Mouse (Mus musculus): ENCODE measurements at regions not wholly inside any gene's neighbourhood (a gene's known extent, or its start where the extent isn't known, plus 50 kb on each side); places are given as distances from the start of the nearest gene placed in this dataset.

- DNase-seq (ENCODE audit: low spot score) (no peak), ATAC-seq (ENCODE audit: low FRiP score) (no peak)
- Histone ChIP-seq H3K36me3 (ENCODE audit: insufficient read depth, low read length) (no peaks in the 10 kb centered on the region), H3K27ac (ENCODE audit: low read depth, low read length) (no peak overlapping the region), H3K4me2 (ENCODE audit: low read depth, low read length, poor library complexity, severe bottlenecking) (no peak overlapping the region), H3K4me1 (ENCODE audit: insufficient read depth, low read length) (no peaks in the 10 kb centered on the region), H3K27me3 (ENCODE audit: insufficient read depth, low read length) (no peaks in the 10 kb centered on the region), H3K9me3 (ENCODE audit: low read length) (no peaks in the 10 kb centered on the region), H3K4me3 (ENCODE audit: low read depth, low read length) (no peak overlapping the region), H3K9ac (replicated peaks; ENCODE audit: low read length, poor library complexity, severe bottlenecking) (no peak overlapping the region)
- WGBS = 91% methylated on average over 3 of the region's 3 CpGs
- no peak for TF ChIP-seq CTCF (IDR thresholded peaks at IDR 0.05)
Measured at GRCm38 (mm10) chr9:30829158-30829870, 92.9 kb downstream of the Adamts15 start.

- ATAC-seq (ENCODE audit: low FRiP score) = no peak
- H3K4me1 ChIP-seq (ENCODE audit: insufficient read depth, low read length) = no peaks in the 10 kb centered on the region
- WGBS = 94% methylated on average over 1 of the region's 1 CpGs
- H3K4me2 ChIP-seq (ENCODE audit: low read depth, low read length, poor library complexity, severe bottlenecking) = no peak overlapping the region
- no peak for DNase-seq (ENCODE audit: low spot score)
- no peaks in the 10 kb centered on the region for H3K36me3 ChIP-seq (ENCODE audit: insufficient read depth, low read length)
- H3K9me3 ChIP-seq (ENCODE audit: low read length) = no peaks in the 10 kb centered on the region
- no peak overlapping the region for H3K9ac ChIP-seq (replicated peaks; ENCODE audit: low read length, poor library complexity, severe bottlenecking)
- H3K27ac ChIP-seq (ENCODE audit: low read depth, low read length) = no peak overlapping the region
- no peak for TF ChIP-seq CTCF (IDR thresholded peaks at IDR 0.05)
- H3K4me3 ChIP-seq (ENCODE audit: low read depth, low read length) = no peak overlapping the region
- no peaks in the 10 kb centered on the region for H3K27me3 ChIP-seq (ENCODE audit: insufficient read depth, low read length)
Measured at GRCm38 (mm10) chr9:30827780-30828179, 94.5 kb downstream of the Adamts15 start.

- Histone ChIP-seq H3K9me3 (ENCODE audit: low read length) (no peaks in the 10 kb centered on the region), H3K4me1 (ENCODE audit: insufficient read depth, low read length) (no peaks in the 10 kb centered on the region), H3K9ac (replicated peaks; ENCODE audit: low read length, poor library complexity, severe bottlenecking) (no peak overlapping the region), H3K36me3 (ENCODE audit: insufficient read depth, low read length) (no peaks in the 10 kb centered on the region), H3K4me3 (ENCODE audit: low read depth, low read length) (no peak overlapping the region), H3K27ac (ENCODE audit: low read depth, low read length) (no peak overlapping the region), H3K27me3 (ENCODE audit: insufficient read depth, low read length) (no peaks in the 10 kb centered on the region), H3K4me2 (ENCODE audit: low read depth, low read length, poor library complexity, severe bottlenecking) (no peak overlapping the region)
- 75% methylated on average over 4 of the region's 4 CpGs for WGBS
- TF ChIP-seq CTCF (IDR thresholded peaks at IDR 0.05) = no peak
- DNase-seq (ENCODE audit: low spot score) (no peak), ATAC-seq (ENCODE audit: low FRiP score) (no peak)
Measured at GRCm38 (mm10) chr9:30824056-30824625, 98.1 kb downstream of the Adamts15 start.

GRCm38 (mm10) chr9:30820806-30821375 lies 101.4 kb downstream of the Adamts15 start:
- Histone ChIP-seq H3K4me2 (ENCODE audit: low read depth, low read length, poor library complexity, severe bottlenecking) (no peak overlapping the region), H3K9me3 (ENCODE audit: low read length) (no peaks in the 10 kb centered on the region), H3K9ac (replicated peaks; ENCODE audit: low read length, poor library complexity, severe bottlenecking) (no peak overlapping the region), H3K4me3 (ENCODE audit: low read depth, low read length) (no peak overlapping the region), H3K27me3 (ENCODE audit: insufficient read depth, low read length) (no peaks in the 10 kb centered on the region), H3K27ac (ENCODE audit: low read depth, low read length) (no peak overlapping the region), H3K36me3 (ENCODE audit: insufficient read depth, low read length) (no peaks in the 10 kb centered on the region), H3K4me1 (ENCODE audit: insufficient read depth, low read length) (no peaks in the 10 kb centered on the region)
- TF ChIP-seq CTCF (IDR thresholded peaks at IDR 0.05) = no peak
- ATAC-seq (ENCODE audit: low FRiP score) = no peak
- no peak for DNase-seq (ENCODE audit: low spot score)
- 93% methylated on average over 2 of the region's 2 CpGs for WGBS

- no peak for ATAC-seq (ENCODE audit: low FRiP score)
Measured at GRCm38 (mm10) chr9:30813246-30813645, 109.0 kb downstream of the Adamts15 start.

GRCm38 (mm10) chr9:30810843-30811242 lies 111.4 kb downstream of the Adamts15 start:
- ATAC-seq (ENCODE audit: low FRiP score) = no peak
- no peaks in the 10 kb centered on the region for H3K27me3 ChIP-seq (ENCODE audit: insufficient read depth, low read length)
- no peaks in the 10 kb centered on the region for H3K36me3 ChIP-seq (ENCODE audit: insufficient read depth, low read length)
- no peak overlapping the region for H3K27ac ChIP-seq (ENCODE audit: low read depth, low read length)
- WGBS = 21% methylated on average over 1 of the region's 1 CpGs
- TF ChIP-seq CTCF (IDR thresholded peaks at IDR 0.05) = no peak
- DNase-seq (ENCODE audit: low spot score) = no peak
- H3K4me1 ChIP-seq (ENCODE audit: insufficient read depth, low read length) = no peaks in the 10 kb centered on the region
- no peak overlapping the region for H3K4me3 ChIP-seq (ENCODE audit: low read depth, low read length)
- no peak overlapping the region for H3K4me2 ChIP-seq (ENCODE audit: low read depth, low read length, poor library complexity, severe bottlenecking)
- H3K9ac ChIP-seq (replicated peaks; ENCODE audit: low read length, poor library complexity, severe bottlenecking) = no peak overlapping the region
- no peaks in the 10 kb centered on the region for H3K9me3 ChIP-seq (ENCODE audit: low read length)

More at GRCm38 (mm10) chr9:30813246-30813645, 109.0 kb downstream of the Adamts15 start:
- no peaks in the 10 kb centered on the region for H3K27me3 ChIP-seq (ENCODE audit: insufficient read depth, low read length)
- H3K36me3 ChIP-seq (ENCODE audit: insufficient read depth, low read length) = no peaks in the 10 kb centered on the region
- no peak overlapping the region for H3K4me3 ChIP-seq (ENCODE audit: low read depth, low read length)
- no peak overlapping the region for H3K4me2 ChIP-seq (ENCODE audit: low read depth, low read length, poor library complexity, severe bottlenecking)
- no peak overlapping the region for H3K27ac ChIP-seq (ENCODE audit: low read depth, low read length)
- TF ChIP-seq CTCF (IDR thresholded peaks at IDR 0.05) = no peak
- 76% methylated on average over 4 of the region's 4 CpGs for WGBS
- no peak overlapping the region for H3K9ac ChIP-seq (replicated peaks; ENCODE audit: low read length, poor library complexity, severe bottlenecking)
- H3K9me3 ChIP-seq (ENCODE audit: low read length) = no peaks in the 10 kb centered on the region
- H3K4me1 ChIP-seq (ENCODE audit: insufficient read depth, low read length) = no peaks in the 10 kb centered on the region
- no peak for DNase-seq (ENCODE audit: low spot score)
